Mouse (Mus musculus): ENCODE measurements around the gene Synpr. TPM values are rescaled to one million over a fixed set of nuclear protein-coding genes. Genes with fewer than 3 reads are reported as not detected.

Synpr gene
- total RNA-seq, 2 experiments from 2014 or later: not detected

GRCm38 (mm10) chr14:13553616-13554370 lies 269.2 kb downstream of the Synpr start:
- DNase-seq: no peak

GRCm38 (mm10) chr14:13554631-13555030 lies 270.1 kb downstream of the Synpr start:
- no peak for DNase-seq

- DNase-seq: no peak
These were observed 273.5 kb downstream of the Synpr start for GRCm38 (mm10) chr14:13558117-13558516.

GRCm38 (mm10) chr14:13567250-13567649 lies 282.7 kb downstream of the Synpr start:
- no peak for DNase-seq

GRCm38 (mm10) chr14:13567996-13568395 lies 283.4 kb downstream of the Synpr start:
- DNase-seq: no peak

GRCm38 (mm10) chr14:13571941-13572340 lies 287.4 kb downstream of the Synpr start:
- no peak for DNase-seq

- DNase-seq: no peak
These were observed 287.9 kb downstream of the Synpr start for GRCm38 (mm10) chr14:13572530-13572929.

GRCm38 (mm10) chr14:13578101-13578500 lies 293.5 kb downstream of the Synpr start:
- no peak for DNase-seq

- DNase-seq: no peak
These were observed 294.2 kb downstream of the Synpr start for GRCm38 (mm10) chr14:13578744-13579143.

- DNase-seq: no peak
These were observed 308.9 kb downstream of the Synpr start for GRCm38 (mm10) chr14:13593321-13593940.

- DNase-seq: no peak
These were observed 311.7 kb downstream of the Synpr start for GRCm38 (mm10) chr14:13596251-13596650.

GRCm38 (mm10) chr14:13597204-13597603 lies 312.6 kb downstream of the Synpr start:
- DNase-seq: no peak

- DNase-seq: no peak
These were observed 336.0 kb downstream of the Synpr start for GRCm38 (mm10) chr14:13620531-13620930.

GRCm38 (mm10) chr14:13649865-13650264 lies 365.3 kb downstream of the Synpr start:
- DNase-seq: no peak

GRCm38 (mm10) chr14:13651039-13651438 lies 366.5 kb downstream of the Synpr start:
- no peak for DNase-seq

- no peak for DNase-seq
These were observed 367.1 kb downstream of the Synpr start for GRCm38 (mm10) chr14:13651541-13652298.
